Mouse (Mus musculus): Measurements from ENCODE around the gene Gm49388. TPM values are rescaled to one million over a fixed set of nuclear protein-coding genes. Genes with fewer than 3 reads are reported as not detected.

Gene Gm49388
- total RNA-seq, 1 experiment: 1.9 TPM

- in situ Hi-C loops (cut with MboI; ENCODE audit: low sequenced_read_pairs in 2 of 2, unreplicated experiment in 2 of 2): no loop called here
- DNase-seq (ENCODE audit: low read depth, low spot score): peak; percentile 93
- peak overlapping the region; percentile 84 to 98 for H3K4me3 ChIP-seq (ENCODE audit: insufficient read depth in 1 of 2, low read depth in 1 of 2, low read length in 2 of 2, poor library complexity in 1 of 2, severe bottlenecking in 1 of 2)
- peak; percentile 100 for TF ChIP-seq ZC3H11A (IDR thresholded peaks at IDR 0.05; ENCODE audit: borderline replicate concordance, low read depth, low read length)
- no peak for TF ChIP-seq MAFK (IDR thresholded peaks at IDR 0.05; ENCODE audit: insufficient read depth, low read depth, low read length)
- TF ChIP-seq HCFC1 (IDR thresholded peaks at IDR 0.05; ENCODE audit: borderline replicate concordance, insufficient read depth, low read length): peak; percentile 70
- TF ChIP-seq CHD2 (IDR thresholded peaks at IDR 0.05; ENCODE audit: low read depth, low read length): peak; percentile 30; the same call in 1 of the 2 replicates
- no peak for TF ChIP-seq ZNF384 (IDR thresholded peaks at IDR 0.05; ENCODE audit: low read depth, low read length)
- peaks cover 19% of the 10 kb centered on the region for H3K36me3 ChIP-seq (ENCODE audit: control insufficient read depth, insufficient read depth, low read length, poor library complexity, severe bottlenecking)
- H3K9ac ChIP-seq (ENCODE audit: insufficient read depth, low read depth, low read length, poor library complexity, severe bottlenecking): peak overlapping the region; percentile 97
- H3K9me3 ChIP-seq (ENCODE audit: control insufficient read depth, insufficient read depth, low read depth, low read length): no peaks in the 10 kb centered on the region
- H3K4me1 ChIP-seq (ENCODE audit: control insufficient read depth in 2 of 2, insufficient read depth in 2 of 2, low read length in 2 of 2, poor library complexity in 1 of 2): peaks cover 0 to 3% of the 10 kb centered on the region in 2 experiments; a peak in 2 of 4 replicates
- H3K27ac ChIP-seq (ENCODE audit: insufficient read depth, low read depth, low read length, poor library complexity, severe bottlenecking): peak overlapping the region; percentile 94
Observed at GRCm38 (mm10) chr7:127776878-127777473, 8.4 kb upstream of the Gm49388 start.

- DNase-seq (ENCODE audit: low read depth, low spot score): no peak
- H3K9me3 ChIP-seq (ENCODE audit: control insufficient read depth, insufficient read depth, low read depth, low read length): no peaks in the 10 kb centered on the region
- in situ Hi-C loops (cut with MboI; ENCODE audit: low sequenced_read_pairs in 2 of 2, unreplicated experiment in 2 of 2): no loop called here
- peak overlapping the region; percentile 84 to 98 for H3K4me3 ChIP-seq (ENCODE audit: insufficient read depth in 1 of 2, low read depth in 1 of 2, low read length in 2 of 2, poor library complexity in 1 of 2, severe bottlenecking in 1 of 2)
- peak overlapping the region; percentile 97 for H3K9ac ChIP-seq (ENCODE audit: insufficient read depth, low read depth, low read length, poor library complexity, severe bottlenecking)
- H3K36me3 ChIP-seq (ENCODE audit: control insufficient read depth, insufficient read depth, low read length, poor library complexity, severe bottlenecking): peaks cover 25% of the 10 kb centered on the region
- TF ChIP-seq ZNF384 (IDR thresholded peaks at IDR 0.05; ENCODE audit: low read depth, low read length) (no peak), ZC3H11A (IDR thresholded peaks at IDR 0.05; ENCODE audit: borderline replicate concordance, low read depth, low read length) (no peak), CHD2 (IDR thresholded peaks at IDR 0.05; ENCODE audit: low read depth, low read length) (no peak), HCFC1 (IDR thresholded peaks at IDR 0.05; ENCODE audit: borderline replicate concordance, insufficient read depth, low read length) (no peak), MAFK (IDR thresholded peaks at IDR 0.05; ENCODE audit: insufficient read depth, low read depth, low read length) (no peak)
- peak overlapping the region; percentile 94 for H3K27ac ChIP-seq (ENCODE audit: insufficient read depth, low read depth, low read length, poor library complexity, severe bottlenecking)
- peaks cover 0 to 3% of the 10 kb centered on the region in 2 experiments; a peak in 2 of 4 replicates for H3K4me1 ChIP-seq (ENCODE audit: control insufficient read depth in 2 of 2, insufficient read depth in 2 of 2, low read length in 2 of 2, poor library complexity in 1 of 2)
Observed at GRCm38 (mm10) chr7:127777474-127778266, 7.7 kb upstream of the Gm49388 start.

GRCm38 (mm10) chr7:127778350-127778749, 7.1 kb upstream of the Gm49388 start:
- in situ Hi-C loops (cut with MboI; ENCODE audit: low sequenced_read_pairs in 2 of 2, unreplicated experiment in 2 of 2): no loop called here
- Histone ChIP-seq H3K27ac (ENCODE audit: insufficient read depth, low read depth, low read length, poor library complexity, severe bottlenecking) (no peak overlapping the region), H3K4me1 (ENCODE audit: control insufficient read depth in 2 of 2, insufficient read depth in 2 of 2, low read length in 2 of 2, poor library complexity in 1 of 2) (peaks cover 0 to 3% of the 10 kb centered on the region in 2 experiments; a peak in 2 of 4 replicates), H3K9me3 (ENCODE audit: control insufficient read depth, insufficient read depth, low read depth, low read length) (no peaks in the 10 kb centered on the region), H3K36me3 (ENCODE audit: control insufficient read depth, insufficient read depth, low read length, poor library complexity, severe bottlenecking) (peaks cover 25% of the 10 kb centered on the region), H3K4me3 (ENCODE audit: insufficient read depth in 1 of 2, low read depth in 1 of 2, low read length in 2 of 2, poor library complexity in 1 of 2, severe bottlenecking in 1 of 2) (peak overlapping the region; percentile 84 to 98), H3K9ac (ENCODE audit: insufficient read depth, low read depth, low read length, poor library complexity, severe bottlenecking) (peak overlapping the region; percentile 97)
- no peak for TF ChIP-seq CHD2 (IDR thresholded peaks at IDR 0.05; ENCODE audit: low read depth, low read length)
- TF ChIP-seq ZC3H11A (IDR thresholded peaks at IDR 0.05; ENCODE audit: borderline replicate concordance, low read depth, low read length): no peak
- no peak for TF ChIP-seq HCFC1 (IDR thresholded peaks at IDR 0.05; ENCODE audit: borderline replicate concordance, insufficient read depth, low read length)
- TF ChIP-seq MAFK (IDR thresholded peaks at IDR 0.05; ENCODE audit: insufficient read depth, low read depth, low read length): no peak
- no peak for TF ChIP-seq ZNF384 (IDR thresholded peaks at IDR 0.05; ENCODE audit: low read depth, low read length)
- DNase-seq (ENCODE audit: low read depth, low spot score): no peak

- H3K9ac ChIP-seq (ENCODE audit: insufficient read depth, low read depth, low read length, poor library complexity, severe bottlenecking): no peak overlapping the region
- H3K9me3 ChIP-seq (ENCODE audit: control insufficient read depth, insufficient read depth, low read depth, low read length): no peaks in the 10 kb centered on the region
- H3K4me3 ChIP-seq (ENCODE audit: insufficient read depth in 1 of 2, low read depth in 1 of 2, low read length in 2 of 2, poor library complexity in 1 of 2, severe bottlenecking in 1 of 2): no peak overlapping the region
- no peak for DNase-seq (ENCODE audit: low read depth, low spot score)
- TF ChIP-seq MAFK (IDR thresholded peaks at IDR 0.05; ENCODE audit: insufficient read depth, low read depth, low read length) (no peak), ZC3H11A (IDR thresholded peaks at IDR 0.05; ENCODE audit: borderline replicate concordance, low read depth, low read length) (no peak), CHD2 (IDR thresholded peaks at IDR 0.05; ENCODE audit: low read depth, low read length) (no peak), HCFC1 (IDR thresholded peaks at IDR 0.05; ENCODE audit: borderline replicate concordance, insufficient read depth, low read length) (no peak), ZNF384 (IDR thresholded peaks at IDR 0.05; ENCODE audit: low read depth, low read length) (no peak)
- in situ Hi-C loops (cut with MboI; ENCODE audit: low sequenced_read_pairs in 2 of 2, unreplicated experiment in 2 of 2): no loop called here
- H3K27ac ChIP-seq (ENCODE audit: insufficient read depth, low read depth, low read length, poor library complexity, severe bottlenecking): no peak overlapping the region
- H3K4me1 ChIP-seq (ENCODE audit: control insufficient read depth in 2 of 2, insufficient read depth in 2 of 2, low read length in 2 of 2, poor library complexity in 1 of 2): peaks cover 0 to 5% of the 10 kb centered on the region in 2 experiments; a peak in 1 of 4 replicates
- peaks cover 59% of the 10 kb centered on the region for H3K36me3 ChIP-seq (ENCODE audit: control insufficient read depth, insufficient read depth, low read length, poor library complexity, severe bottlenecking)
Observed at GRCm38 (mm10) chr7:127797076-127797845, 11.9 kb downstream of the Gm49388 start.
